Mouse (Mus musculus) CH12.LX (cell line): ENCODE measurements around the gene Sat1. TPM values are rescaled to one million over a fixed set of nuclear protein-coding genes. Genes with fewer than 3 reads are reported as not detected.

ENCODE experiments used
- DNase-seq: peaks from one replicate; pipeline ENCODE4 v3.0.0-alpha.2; 2013; ENCODE audit errors: extremely low read depth
- H3K27ac ChIP-seq: 2 replicates; pipeline ENCODE4 v1.5.1; 2012; ENCODE audit warnings: low read depth, mild to moderate bottlenecking, control low read depth, moderate library complexity; ENCODE audit not compliant: insufficient read depth
- H3K27me3 ChIP-seq: replicated peaks from 2 replicates; pipeline ENCODE3; 2012; ENCODE audit warnings: inconsistent platforms
- H3K36me3 ChIP-seq, 2 experiments: replicated peaks in 1 of 2; 2 replicates each; pipeline versions ENCODE3 to v1.6.1; 2012; ENCODE audit warnings: inconsistent platforms in 1 of 2, low read length in 1 of 2, mild to moderate bottlenecking in 1 of 2, mixed read lengths in 1 of 2, moderate library complexity in 1 of 2; ENCODE audit not compliant: control insufficient read depth in 1 of 2, insufficient read depth in 1 of 2
- H3K4me1 ChIP-seq, 2 experiments: 2 replicates each; pipeline ENCODE4 v1.6.1; 2012; ENCODE audit warnings: inconsistent platforms in 1 of 2, moderate library complexity in 1 of 2; ENCODE audit not compliant: insufficient read depth in 2 of 2, control insufficient read depth in 1 of 2
- H3K4me2 ChIP-seq: 2 replicates; pipeline ENCODE4 v1.6.1; 2012; ENCODE audit warnings: low read depth, mild to moderate bottlenecking, control low read depth; ENCODE audit not compliant: poor library complexity, insufficient read depth, severe bottlenecking
- H3K4me3 ChIP-seq, 3 experiments: fragments of 150-350 bp in 1 of 3; sonication (generic) in 1 of 3; replicated peaks in 1 of 3; 2 replicates each; pipeline versions ENCODE3 to v1.5.1; 2011 to 2012; ENCODE audit warnings: low read depth in 2 of 3, low read length in 2 of 3, mild to moderate bottlenecking in 2 of 3, moderate library complexity in 2 of 3, control low read depth in 1 of 3, improper control_type of control experiment in 1 of 3, inconsistent platforms in 1 of 3, mixed read lengths in 1 of 3; ENCODE audit not compliant: poor library complexity in 1 of 3
- H3K79me2 ChIP-seq: replicated peaks from 2 replicates; pipeline ENCODE4 v1.6.1; 2012; ENCODE audit warnings: mild to moderate bottlenecking, moderate library complexity; ENCODE audit not compliant: control insufficient read depth, poor library complexity, insufficient read depth, severe bottlenecking; ENCODE audit errors: extremely low read depth
- H3K9ac ChIP-seq: 2 replicates; pipeline ENCODE4 v1.6.1; 2012; ENCODE audit warnings: low read depth, mild to moderate bottlenecking, control low read depth, moderate library complexity; ENCODE audit not compliant: insufficient read depth
- H3K9me3 ChIP-seq: replicated peaks from 2 replicates; pipeline ENCODE3; 2012; ENCODE audit warnings: low read length, inconsistent platforms, mixed read lengths
- CTCF ChIP-seq, 2 experiments: IDR thresholded peaks in 1 of 2; conservative IDR thresholded peaks in 1 of 2; 2 replicates each; pipeline ENCODE4 v1.5.1; 2011 to 2012; ENCODE audit warnings: low read depth in 2 of 2, low read length in 2 of 2, improper control_type of control experiment in 1 of 2, inconsistent platforms in 1 of 2, mild to moderate bottlenecking in 1 of 2, moderate library complexity in 1 of 2
- E2F4 ChIP-seq: IDR thresholded peaks from 2 replicates; pipeline ENCODE4 v1.6.1; 2011; ENCODE audit warnings: low read depth, low read length, improper control_type of control experiment; ENCODE audit not compliant: insufficient replicate concordance
- GABPA ChIP-seq: IDR thresholded peaks from 2 replicates; pipeline ENCODE4 v1.6.1; 2012; ENCODE audit warnings: low read depth, low read length, improper control_type of control experiment, inconsistent platforms; ENCODE audit not compliant: insufficient replicate concordance
- HCFC1 ChIP-seq: IDR thresholded peaks from 2 replicates; pipeline ENCODE4 v1.6.1; 2012; ENCODE audit warnings: low read depth, mild to moderate bottlenecking, inconsistent platforms, low read length, improper control_type of control experiment
- JUN ChIP-seq: IDR thresholded peaks from 2 replicates; pipeline ENCODE4 v1.6.1; 2011; ENCODE audit warnings: low read depth, mild to moderate bottlenecking, low read length, improper control_type of control experiment, moderate library complexity; ENCODE audit not compliant: insufficient read depth
- JUND ChIP-seq: conservative IDR thresholded peaks from 2 replicates; pipeline ENCODE4 v1.6.1; 2011; ENCODE audit warnings: low read depth, low read length, improper control_type of control experiment
- KAT2A ChIP-seq: IDR thresholded peaks from 2 replicates; pipeline ENCODE4 v1.6.1; 2012; ENCODE audit warnings: low read length, improper control_type of control experiment, inconsistent platforms; ENCODE audit not compliant: insufficient replicate concordance
- MEF2A ChIP-seq: IDR thresholded peaks from 2 replicates; pipeline ENCODE4 v1.6.1; 2014; ENCODE audit warnings: low read depth, mild to moderate bottlenecking, inconsistent platforms, low read length, improper control_type of control experiment, borderline replicate concordance
- NELFE ChIP-seq: IDR thresholded peaks from 2 replicates; pipeline ENCODE4 v1.6.1; 2011; ENCODE audit warnings: low read depth, low read length, improper control_type of control experiment
- PAX5 ChIP-seq: IDR thresholded peaks from 2 replicates; pipeline ENCODE4 v1.6.1; 2012; ENCODE audit warnings: low read length, inconsistent platforms, mixed read lengths
- RAD21 ChIP-seq: IDR thresholded peaks from 2 replicates; pipeline ENCODE4 v1.6.1; 2011; ENCODE audit warnings: low read depth, mild to moderate bottlenecking, low read length, improper control_type of control experiment, moderate library complexity
- RCOR1 ChIP-seq: conservative IDR thresholded peaks from 2 replicates; pipeline ENCODE4 v1.6.1; 2012; ENCODE audit warnings: low read depth, mild to moderate bottlenecking, inconsistent platforms, low read length, improper control_type of control experiment
- SIN3A ChIP-seq: IDR thresholded peaks from 2 replicates; pipeline ENCODE4 v1.6.1; 2012; ENCODE audit warnings: low read length, improper control_type of control experiment, inconsistent platforms
- SMC3 ChIP-seq: IDR thresholded peaks from 2 replicates; pipeline ENCODE4 v1.6.1; 2011; ENCODE audit warnings: low read depth, low read length, improper control_type of control experiment
- TBP ChIP-seq: conservative IDR thresholded peaks from 2 replicates; pipeline ENCODE4 v1.6.1; 2011; ENCODE audit warnings: low read depth, low read length, improper control_type of control experiment
- USF1 ChIP-seq: IDR thresholded peaks from 2 replicates; pipeline ENCODE4 v1.6.1; 2014; ENCODE audit warnings: low read depth, mild to moderate bottlenecking, inconsistent platforms, low read length, improper control_type of control experiment
- ZC3H11A ChIP-seq: IDR thresholded peaks from 2 replicates; pipeline ENCODE4 v1.6.1; 2012; ENCODE audit warnings: low read depth, mild to moderate bottlenecking, inconsistent platforms, low read length, improper control_type of control experiment
- ZKSCAN1 ChIP-seq: IDR thresholded peaks from 2 replicates; pipeline ENCODE4 v1.6.1; 2012; ENCODE audit warnings: low read depth, inconsistent platforms, low read length, improper control_type of control experiment, borderline replicate concordance
- dilution Hi-C: fragments of 300-500 bp; cut with MboI; formaldehyde crosslinking; loops from 2 replicates; pipeline ENCODE4 v1.14.3; 2020; ENCODE audit warnings: low sequenced_read_pairs; ENCODE audit not compliant: extremely low pct_unique_long_range_greater_than_20kb, extremely low pct_ligation_motif_present
- in situ Hi-C: fragments of 300-500 bp; cut with MboI; formaldehyde crosslinking; loops from 3 replicates; pipeline ENCODE4 v1.14.3; 2019; ENCODE audit warnings: low sequenced_read_pairs, low pct_ligation_motif_present, low pct_unique_long_range_greater_than_20kb, mixed read lengths
- polyA plus RNA-seq: library from polyadenylated mRNA; unstranded; fragments of >175 nt; gene quantifications from 2 replicates; pipeline ENCODE4 v1.2.1, GENCODE M21; 2012; ENCODE audit warnings: low read depth; ENCODE audit not compliant: insufficient read length
- total RNA-seq, 2 experiments: library from RNA; depleted of rRNA; stranded (reverse); fragments of 300-350 nt in 1 of 2; fragments of >200 nt in 1 of 2; gene quantifications; 2 replicates each; pipeline ENCODE4 v1.2.3; 2012 to 2014

Gene Sat1
- total and polyA plus RNA-seq, 3 experiments, result 58.3 to 112 (median 92.6) TPM

- TF ChIP-seq MEF2A, result 0 out of 2 replicates have a peak, but pooled peaks have one; percentile 44
- TF ChIP-seq GABPA, result no peak
- no peak for TF ChIP-seq RCOR1
- TF ChIP-seq HCFC1, result no peak
- no peak for TF ChIP-seq SMC3
- TF ChIP-seq JUN, result no peak
- no peak for TF ChIP-seq RAD21
- no peak for TF ChIP-seq PAX5
- TF ChIP-seq SIN3A, result no peak
- TF ChIP-seq USF1, result no peak
- no peak for TF ChIP-seq KAT2A
- no peak for TF ChIP-seq TBP
- no peak for TF ChIP-seq CTCF (conservative IDR thresholded peaks at IDR 0.05 in 1 of 2, IDR thresholded peaks at IDR 0.05 in 1 of 2; ENCODE audit: low read depth in 2 of 2, low read length in 2 of 2)
- TF ChIP-seq JUND, result no peak
Measured at GRCm38 (mm10) chrX:155201799-155202198, 14.4 kb downstream of the Sat1 start (continued).

- Histone ChIP-seq H3K4me2 (no peak overlapping the region), H3K4me3 (no peak overlapping the region), H3K27me3 (no peaks in the 10 kb centered on the region), H3K36me3 (no peaks in the 10 kb centered on the region), H3K79me2 (no peaks in the 10 kb centered on the region), H3K9me3 (no peaks in the 10 kb centered on the region), H3K4me1 (no peaks in the 10 kb centered on the region), H3K9ac (no peak overlapping the region), H3K27ac (no peak overlapping the region)
- dilution Hi-C loops (no loop called here), in situ Hi-C loops (no loop called here)
- no peak for DNase-seq
- TF ChIP-seq E2F4 (no peak), ZKSCAN1 (no peak), RAD21 (no peak)
Measured at GRCm38 (mm10) chrX:155194979-155195378, 21.3 kb downstream of the Sat1 start.

GRCm38 (mm10) chrX:155193732-155194443 lies 22.4 kb downstream of the Sat1 start:
- dilution Hi-C loops, result no loop called here
- Histone ChIP-seq H3K4me2 (no peak overlapping the region), H3K27me3 (no peaks in the 10 kb centered on the region), H3K79me2 (no peaks in the 10 kb centered on the region), H3K4me3 (no peak overlapping the region), H3K36me3 (no peaks in the 10 kb centered on the region), H3K9me3 (no peaks in the 10 kb centered on the region), H3K9ac (no peak overlapping the region), H3K4me1 (no peaks in the 10 kb centered on the region), H3K27ac (no peak overlapping the region)
- in situ Hi-C loops, result no loop called here
- no peak for DNase-seq
- no peak for TF ChIP-seq ZC3H11A
- no peak for TF ChIP-seq NELFE
